Mouse (Mus musculus): Measurements from ENCODE around the gene Dock1.

GRCm38 (mm10) chr7:135110307-135110706 is 439.9 kb downstream of the Dock1 start:
- no peak for TF ChIP-seq GATA1 (IDR thresholded peaks at IDR 0.05; ENCODE audit: borderline replicate concordance, low read length)
- no peak for TF ChIP-seq FLI1 (IDR thresholded peaks at IDR 0.05; ENCODE audit: low read length)
